Mouse (Mus musculus): Measurements from ENCODE around the gene Mrpl18. TPM values are rescaled to one million over a fixed set of nuclear protein-coding genes. Genes with fewer than 3 reads are reported as not detected.
"Not testable (repeated sequence)": the region's sequence is repeated elsewhere in the genome, so short reads cannot be mapped to it uniquely, and the experiment has no call there.

Mrpl18 gene
- polyA plus RNA-seq, 1 experiment from 2014 or later: 193 TPM

DNA sequence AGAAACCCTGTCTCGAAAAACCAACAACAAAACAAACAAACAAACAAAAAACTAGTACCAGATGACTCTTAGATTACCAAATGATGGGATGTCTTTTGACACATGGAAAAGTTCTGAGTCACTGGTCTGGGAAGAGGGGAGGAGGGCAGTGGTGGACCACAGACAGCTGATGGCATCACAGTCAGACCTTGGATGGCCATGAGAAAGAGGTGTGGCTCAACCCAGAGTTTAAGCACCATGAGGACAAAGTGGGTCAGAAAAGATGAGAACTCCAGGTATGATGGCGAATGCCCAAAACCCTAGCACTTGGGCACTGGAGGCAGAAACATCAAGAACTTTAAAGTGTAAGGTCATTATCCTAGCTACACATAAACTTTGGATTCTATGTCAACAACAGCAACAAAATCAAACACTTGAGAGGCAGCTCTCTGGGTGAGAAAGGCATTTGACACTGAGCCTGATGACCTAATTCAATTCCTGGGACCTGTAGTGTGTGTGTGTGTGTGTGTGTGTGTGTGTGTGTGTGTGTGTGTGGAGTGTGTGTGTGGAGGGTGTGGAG is 21.3 kb upstream of the Mrpl18 start:
- H3K4me3 ChIP-seq: no peak overlapping the region
- H3K4me1 ChIP-seq: peaks cover 21% of the 10 kb centered on the region
- H3K27ac ChIP-seq (replicated peaks): peak overlapping the region; percentile 42; the same call in 1 of the 2 replicates
- no peaks in the 10 kb centered on the region for H3K9me3 ChIP-seq (replicated peaks)
- no peak for DNase-seq (ENCODE audit: low spot score)
- no peaks in the 10 kb centered on the region for H3K27me3 ChIP-seq (ENCODE audit: low read depth, poor library complexity, severe bottlenecking)
- 87% methylated on average over 2 of the region's 2 CpGs for WGBS
- peaks cover 8% of the 10 kb centered on the region for H3K36me3 ChIP-seq

GRCm38 (mm10) chr17:12935719-12936118 is 19.6 kb upstream of the Mrpl18 start:
- Histone ChIP-seq H3K27ac (replicated peaks) (no peak overlapping the region), H3K9me3 (replicated peaks) (no peaks in the 10 kb centered on the region), H3K4me3 (no peak overlapping the region), H3K36me3 (0 out of 2 replicates have a peak, but pooled peaks cover 3% of the 10 kb centered on the region), H3K4me1 (peaks cover 20% of the 10 kb centered on the region), H3K27me3 (ENCODE audit: low read depth, poor library complexity, severe bottlenecking) (no peaks in the 10 kb centered on the region)
- 67% methylated on average over 4 of the region's 4 CpGs for WGBS
- no peak for DNase-seq (ENCODE audit: low spot score)

GRCm38 (mm10) chr17:12931576-12931975 is 15.4 kb upstream of the Mrpl18 start:
- H3K9me3 ChIP-seq (replicated peaks); H3K4me3 ChIP-seq; H3K4me1 ChIP-seq; H3K27me3 ChIP-seq (ENCODE audit: low read depth, poor library complexity, severe bottlenecking); DNase-seq (ENCODE audit: low spot score); H3K27ac ChIP-seq (replicated peaks): not testable (repeated sequence)
- H3K36me3 ChIP-seq: peaks cover 20% of the 10 kb centered on the region
- WGBS: 86% methylated on average over 5 of the region's 5 CpGs

DNA sequence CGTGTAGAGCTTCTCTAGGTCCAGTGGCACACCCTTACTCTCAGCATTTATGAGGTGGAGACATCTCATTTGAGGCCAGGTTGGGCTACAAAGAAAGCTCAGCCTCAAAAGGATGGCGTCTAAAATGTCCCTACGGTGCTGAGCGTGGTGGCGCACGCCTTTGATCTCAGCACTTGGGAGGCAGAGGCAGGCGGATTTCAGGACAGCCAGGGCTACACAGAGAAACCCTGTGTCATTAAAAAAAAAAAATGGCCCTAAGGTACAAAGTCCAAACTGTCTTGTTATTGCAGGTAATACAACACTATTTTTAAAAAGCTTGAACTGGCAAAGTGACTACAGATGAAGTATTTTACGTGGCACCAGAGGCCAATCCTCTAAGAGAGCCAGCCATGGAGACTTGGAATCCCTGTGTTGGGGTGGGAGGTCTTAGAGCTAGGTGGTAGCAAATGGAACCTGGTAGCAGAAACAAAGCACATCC is 9.6 kb upstream of the Mrpl18 start:
- Histone ChIP-seq H3K4me3 (no peak overlapping the region), H3K36me3 (peaks cover 75% of the 10 kb centered on the region), H3K4me1 (no peaks in the 10 kb centered on the region), H3K9me3 (replicated peaks) (no peaks in the 10 kb centered on the region), H3K27ac (replicated peaks) (no peak overlapping the region), H3K27me3 (ENCODE audit: low read depth, poor library complexity, severe bottlenecking) (no peaks in the 10 kb centered on the region)
- 89% methylated on average over 8 of the region's 8 CpGs for WGBS
- no peak for DNase-seq (ENCODE audit: low spot score)

- Histone ChIP-seq H3K4me3 (no peak overlapping the region), H3K36me3 (peaks cover 82% of the 10 kb centered on the region), H3K9me3 (replicated peaks) (no peaks in the 10 kb centered on the region), H3K4me1 (no peaks in the 10 kb centered on the region), H3K27ac (replicated peaks) (no peak overlapping the region), H3K27me3 (ENCODE audit: low read depth, poor library complexity, severe bottlenecking) (no peaks in the 10 kb centered on the region)
- 96% methylated on average over 3 of the region's 3 CpGs for WGBS
- no peak for DNase-seq (ENCODE audit: low spot score)
Measured at GRCm38 (mm10) chr17:12925001-12925400, 8.9 kb upstream of the Mrpl18 start.

DNA sequence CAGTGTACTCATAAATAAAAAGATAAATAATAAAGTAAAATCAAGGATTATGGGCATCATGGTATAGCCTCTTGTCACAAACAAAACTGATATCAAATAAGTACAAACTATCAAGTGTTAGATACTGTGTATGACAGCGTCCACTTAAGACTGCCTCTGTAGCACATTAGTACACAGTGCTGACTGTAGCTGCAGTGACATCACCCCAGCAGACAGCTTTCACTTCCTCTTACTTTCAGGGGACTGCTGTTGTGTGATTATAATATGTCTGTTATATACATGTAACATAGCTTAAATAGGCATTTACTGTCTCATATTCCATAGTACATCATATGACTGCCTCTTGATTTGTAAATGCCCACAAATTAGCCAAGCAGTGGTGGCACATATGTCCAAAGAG is 4.9 kb upstream of the Mrpl18 start:
- no peak for DNase-seq (ENCODE audit: low spot score)
- no peak overlapping the region for H3K27ac ChIP-seq (replicated peaks)
- H3K36me3 ChIP-seq: peaks cover 84% of the 10 kb centered on the region
- no peaks in the 10 kb centered on the region for H3K9me3 ChIP-seq (replicated peaks)
- H3K27me3 ChIP-seq (ENCODE audit: low read depth, poor library complexity, severe bottlenecking): no peaks in the 10 kb centered on the region
- H3K4me1 ChIP-seq: peaks cover 10% of the 10 kb centered on the region
- WGBS: 98% methylated on average over 1 of the region's 1 CpGs
- H3K4me3 ChIP-seq: no peak overlapping the region

DNA sequence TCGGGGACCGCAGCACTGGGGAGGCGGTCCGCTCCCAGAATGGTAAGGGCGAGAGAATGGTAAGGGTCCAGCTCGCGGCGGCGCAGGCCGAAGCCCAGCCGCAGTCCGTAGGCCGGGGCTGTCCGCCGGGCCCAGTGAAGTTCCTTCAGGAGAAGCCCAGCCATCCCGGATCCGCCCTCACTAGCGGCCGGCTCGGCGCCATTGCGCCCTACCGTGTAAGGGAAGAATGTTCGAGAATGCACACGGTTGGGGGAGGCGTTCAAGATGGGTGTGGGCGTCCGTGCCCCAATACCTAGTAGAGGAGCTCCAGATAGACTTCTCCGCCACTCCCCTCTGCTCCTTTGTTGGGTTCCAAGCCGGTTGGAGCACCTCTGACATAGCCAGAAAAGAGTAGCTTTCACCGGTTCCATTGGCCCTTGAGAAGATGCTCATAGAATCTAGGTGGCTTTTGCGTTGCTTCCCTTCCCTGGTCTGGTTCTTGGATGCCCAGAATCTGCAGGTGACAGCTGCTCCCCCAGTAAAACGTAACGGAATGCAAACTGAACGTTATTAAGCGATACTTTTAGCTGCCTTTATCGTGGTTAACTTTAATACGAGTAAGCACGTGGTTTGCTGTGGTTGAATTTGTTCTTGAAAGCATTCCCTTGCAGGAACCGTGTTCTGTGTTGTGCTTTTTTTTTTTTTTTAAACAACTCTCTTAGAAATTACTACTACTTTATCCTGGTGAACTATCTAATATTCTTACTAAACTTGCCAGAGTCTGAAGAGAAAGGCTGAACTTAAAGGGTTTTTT is 639 bp upstream of the Mrpl18 start:
- Histone ChIP-seq H3K4me1 (peaks cover 18% of the 10 kb centered on the region), H3K27ac (replicated peaks) (peak overlapping the region; percentile 99), H3K36me3 (peaks cover 73% of the 10 kb centered on the region), H3K27me3 (ENCODE audit: low read depth, poor library complexity, severe bottlenecking) (no peaks in the 10 kb centered on the region), H3K9me3 (replicated peaks) (no peaks in the 10 kb centered on the region), H3K4me3 (peak overlapping the region; percentile 96)
- DNase-seq (ENCODE audit: low spot score): no peak
- WGBS: under 1% methylated on average over 40 of the region's 40 CpGs

GRCm38 (mm10) chr17:12915488-12915880 is 661 bp downstream of the Mrpl18 start, which contains the start of gene Tcp1:
Gene Tcp1 (plus strand): TSS chr17:12915701.
- no peaks in the 10 kb centered on the region for H3K27me3 ChIP-seq (ENCODE audit: low read depth, poor library complexity, severe bottlenecking)
- peaks cover 73% of the 10 kb centered on the region for H3K36me3 ChIP-seq
- H3K9me3 ChIP-seq (replicated peaks): no peaks in the 10 kb centered on the region
- no peak for DNase-seq (ENCODE audit: low spot score)
- peak within 1 kb of the TSS; percentile 99 for H3K27ac ChIP-seq (replicated peaks)
- 2% methylated on average over 18 of the region's 18 CpGs for WGBS
- peak within 1 kb of the TSS; percentile 96 for H3K4me3 ChIP-seq
- H3K4me1 ChIP-seq: peaks cover 18% of the 10 kb centered on the region

DNA sequence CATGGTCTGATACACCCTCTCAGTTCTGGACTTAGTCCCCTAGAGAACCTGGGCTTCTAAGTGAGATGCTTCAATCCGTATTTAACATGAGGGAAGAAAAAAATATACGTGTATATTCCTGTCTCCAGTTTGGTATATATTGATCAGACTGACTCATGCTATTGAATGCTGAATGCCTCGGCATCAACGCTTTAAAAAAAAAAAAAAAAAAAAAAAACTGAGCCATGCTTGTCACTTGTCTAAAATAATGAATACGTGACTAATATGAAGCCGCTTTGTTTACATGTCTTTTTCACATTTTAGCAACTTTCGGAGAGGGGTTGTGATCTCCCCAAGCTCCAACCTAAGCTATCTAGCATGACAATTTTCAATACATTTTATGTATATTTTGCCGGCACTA is 5.8 kb downstream of the Mrpl18 start:
- H3K36me3 ChIP-seq: peaks cover 64% of the 10 kb centered on the region
- no peak for DNase-seq (ENCODE audit: low spot score)
- 91% methylated on average over 8 of the region's 8 CpGs for WGBS

DNA sequence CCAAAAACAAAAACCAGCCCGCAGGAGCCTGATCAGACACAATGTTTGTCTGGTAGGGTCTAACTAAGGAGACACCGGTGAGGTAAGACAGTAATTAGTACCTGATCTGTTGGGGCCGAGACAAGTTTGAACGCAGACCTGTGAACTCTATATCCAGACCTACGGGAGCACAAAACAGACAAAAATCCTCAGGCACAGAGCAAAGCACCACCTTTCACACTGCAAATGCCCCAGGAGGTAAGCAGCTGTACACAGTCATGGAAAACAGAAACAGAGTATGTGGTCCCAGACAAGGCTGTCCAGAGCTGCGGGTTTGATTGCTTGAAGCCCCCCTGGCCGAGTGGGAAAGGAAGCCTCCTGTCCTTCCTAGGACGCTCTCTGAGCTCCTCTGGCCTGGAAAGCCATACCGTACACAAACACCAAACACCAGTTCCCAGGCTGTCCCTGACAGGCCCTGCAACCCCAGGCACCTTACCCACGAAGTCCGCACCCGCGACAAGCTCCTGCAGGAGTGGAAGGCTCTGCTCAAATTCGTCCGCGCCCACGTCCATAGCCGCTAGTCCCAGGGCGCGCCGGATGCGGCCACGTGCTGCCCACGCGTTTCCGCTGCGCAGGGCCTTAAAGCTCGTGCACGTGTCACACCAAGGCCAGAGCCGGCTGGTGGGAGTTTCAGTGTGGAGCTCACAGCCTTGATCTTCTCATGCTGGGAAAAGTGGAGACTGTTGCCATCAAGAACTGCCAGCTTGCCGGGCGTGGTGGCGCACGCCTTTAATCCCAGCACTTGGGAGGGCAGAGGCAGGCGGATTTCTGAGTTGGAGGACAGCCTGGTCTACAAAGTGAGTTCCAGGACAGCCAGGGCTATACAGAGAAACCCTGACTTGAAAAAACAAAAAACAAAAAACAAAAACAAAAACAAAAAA is 6.5 kb downstream of the Mrpl18 start, which contains the start of gene Pnldc1:
Gene Pnldc1, minus strand, starts transcription at position 870 of the 920 bp plus-strand sequence.
- 0 out of 2 replicates have a peak within 1 kb of the TSS, but pooled peaks have one; percentile 17 for H3K27ac ChIP-seq (replicated peaks)
- DNase-seq (ENCODE audit: low spot score): no peak
- no peaks in the 10 kb centered on the region for H3K27me3 ChIP-seq (ENCODE audit: low read depth, poor library complexity, severe bottlenecking)
- H3K36me3 ChIP-seq: peaks cover 70% of the 10 kb centered on the region
- WGBS: 81% methylated on average over 35 of the region's 35 CpGs
- H3K9me3 ChIP-seq (replicated peaks): no peaks in the 10 kb centered on the region
- H3K4me3 ChIP-seq: no peak within 1 kb of the TSS
- no peaks in the 10 kb centered on the region for H3K4me1 ChIP-seq

More for the DNA sequence above, 5.8 kb downstream of the Mrpl18 start:
- H3K4me1 ChIP-seq: peaks cover 7% of the 10 kb centered on the region
- H3K27me3 ChIP-seq (ENCODE audit: low read depth, poor library complexity, severe bottlenecking): no peaks in the 10 kb centered on the region
- H3K4me3 ChIP-seq: no peak overlapping the region
- H3K27ac ChIP-seq (replicated peaks): no peak overlapping the region
- no peaks in the 10 kb centered on the region for H3K9me3 ChIP-seq (replicated peaks)

DNA sequence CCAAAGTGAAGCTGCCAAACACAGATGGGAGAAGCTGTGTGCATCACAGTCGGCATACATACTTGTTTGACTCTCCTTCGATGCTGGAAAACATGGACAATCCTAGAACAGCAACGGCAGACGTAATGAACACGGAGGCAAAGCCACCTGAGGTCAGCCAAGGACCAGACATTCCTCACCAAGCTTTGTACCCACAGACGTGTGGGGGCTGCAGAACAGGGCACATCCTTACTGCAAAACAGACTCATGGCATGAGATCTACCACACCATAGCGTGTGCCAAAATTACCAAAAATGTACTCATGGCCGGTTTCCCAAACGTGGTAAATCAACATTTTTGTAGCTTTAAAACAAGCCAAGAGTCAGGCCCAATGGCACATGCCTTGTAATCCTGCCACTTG is 9.7 kb downstream of the Mrpl18 start:
- H3K9me3 ChIP-seq (replicated peaks): no peaks in the 10 kb centered on the region
- no peaks in the 10 kb centered on the region for H3K27me3 ChIP-seq (ENCODE audit: low read depth, poor library complexity, severe bottlenecking)
- H3K4me1 ChIP-seq: peaks cover 16% of the 10 kb centered on the region
- 92% methylated on average over 9 of the region's 9 CpGs for WGBS
- H3K27ac ChIP-seq (replicated peaks): no peak overlapping the region
- peaks cover 60% of the 10 kb centered on the region for H3K36me3 ChIP-seq
- H3K4me3 ChIP-seq: no peak overlapping the region
- no peak for DNase-seq (ENCODE audit: low spot score)

GRCm38 (mm10) chr17:12905810-12906209 is 10.3 kb downstream of the Mrpl18 start:
- 98% methylated on average over 4 of the region's 4 CpGs for WGBS
- H3K27me3 ChIP-seq (ENCODE audit: low read depth, poor library complexity, severe bottlenecking): no peaks in the 10 kb centered on the region
- peaks cover 16% of the 10 kb centered on the region for H3K4me1 ChIP-seq
- DNase-seq (ENCODE audit: low spot score): no peak
- H3K36me3 ChIP-seq: peaks cover 60% of the 10 kb centered on the region
- no peaks in the 10 kb centered on the region for H3K9me3 ChIP-seq (replicated peaks)
- H3K27ac ChIP-seq (replicated peaks): no peak overlapping the region
- H3K4me3 ChIP-seq: no peak overlapping the region
